Mouse (Mus musculus) kidney, postnatal 10 days (tissue): ENCODE results near the gene Fn3k.

Experiments
- DNase-seq: peaks from one replicate; pipeline ENCODE4 v3.0.0; 2021; ENCODE audit warnings: mixed read lengths

Fn3k gene

GRCm38 (mm10) chr11:121434156-121435155 lies at the start of gene Fn3k:
Gene Fn3k, plus strand, starts transcription at chr11:121434913.
- DNase-seq: peak; percentile 94

GRCm38 (mm10) chr11:121387750-121388553 lies 46.8 kb upstream of the Fn3k start, which contains the start of gene Rab40b:
Gene Rab40b, minus strand, starts transcription at chr11:121388251.
- peak; percentile 97 for DNase-seq

- DNase-seq: no peak
These were observed 46.2 kb upstream of the Fn3k start for GRCm38 (mm10) chr11:121388554-121388945.

- DNase-seq: no peak
These were observed 43.9 kb upstream of the Fn3k start for GRCm38 (mm10) chr11:121390793-121391192.

- no peak for DNase-seq
These were observed 42.3 kb upstream of the Fn3k start for GRCm38 (mm10) chr11:121392405-121392804.

- no peak for DNase-seq
These were observed 27.2 kb upstream of the Fn3k start for GRCm38 (mm10) chr11:121407366-121408155.

GRCm38 (mm10) chr11:121414762-121415161 lies 20.0 kb upstream of the Fn3k start:
- DNase-seq: no peak

- DNase-seq: peak; percentile 39
These were observed 19.4 kb upstream of the Fn3k start for GRCm38 (mm10) chr11:121415351-121415750.

GRCm38 (mm10) chr11:121417971-121418370 lies 16.7 kb upstream of the Fn3k start:
- DNase-seq: no peak

- DNase-seq: no peak
These were observed 15.8 kb upstream of the Fn3k start for GRCm38 (mm10) chr11:121418932-121419331.

GRCm38 (mm10) chr11:121420379-121420778 lies 14.3 kb upstream of the Fn3k start:
- DNase-seq: no peak

GRCm38 (mm10) chr11:121420830-121421552 lies 13.7 kb upstream of the Fn3k start, which contains the start of gene Fn3krp:
Gene Fn3krp, plus strand, starts transcription at chr11:121421401.
- DNase-seq: peak; percentile 100

GRCm38 (mm10) chr11:121421553-121422173 lies 13.1 kb upstream of the Fn3k start:
- no peak for DNase-seq

- DNase-seq: no peak
These were observed 1.3 kb upstream of the Fn3k start for GRCm38 (mm10) chr11:121433397-121433796.

GRCm38 (mm10) chr11:121437236-121437635 lies 2.5 kb downstream of the Fn3k start:
- DNase-seq: no peak

- no peak for DNase-seq
These were observed 5.1 kb downstream of the Fn3k start for GRCm38 (mm10) chr11:121439686-121440292.

- no peak for DNase-seq
These were observed 6.9 kb downstream of the Fn3k start for GRCm38 (mm10) chr11:121441653-121442052.

GRCm38 (mm10) chr11:121442076-121442475 lies 7.4 kb downstream of the Fn3k start:
- no peak for DNase-seq

- peak; percentile 37 for DNase-seq
These were observed 16.6 kb downstream of the Fn3k start for GRCm38 (mm10) chr11:121451216-121451726.
